Mouse (Mus musculus) thymus, adult 2 months (tissue): ENCODE measurements around the gene Rec114. TPM values are rescaled to one million over a fixed set of nuclear protein-coding genes. Genes with fewer than 3 reads are reported as not detected.

ENCODE experiments used
- DNase-seq: peaks from one replicate; pipeline ENCODE4 v3.0.0; 2021
- H3K27ac ChIP-seq: fragments of 200-500 bp; 2 replicates; pipeline ENCODE4 v1.5.1; 2012; ENCODE audit warnings: low read length, control low read depth; ENCODE audit not compliant: control insufficient read depth, insufficient read depth
- H3K27me3 ChIP-seq: fragments of 200-500 bp; 2 replicates; pipeline ENCODE4 v1.6.1; 2012; ENCODE audit warnings: mild to moderate bottlenecking, low read length, moderate library complexity, mixed read lengths; ENCODE audit not compliant: control insufficient read depth, insufficient read depth
- H3K36me3 ChIP-seq: fragments of 200-500 bp; 2 replicates; pipeline ENCODE4 v1.6.1; 2012; ENCODE audit warnings: mild to moderate bottlenecking, low read length, moderate library complexity; ENCODE audit not compliant: control insufficient read depth, insufficient read depth
- H3K4me1 ChIP-seq: fragments of 200-500 bp; replicated peaks from 2 replicates; pipeline ENCODE4 v1.6.1; 2012; ENCODE audit warnings: low read length; ENCODE audit not compliant: control insufficient read depth, insufficient read depth
- H3K4me3 ChIP-seq: fragments of 200-500 bp; 2 replicates; pipeline ENCODE4 v1.5.1; 2012; ENCODE audit warnings: mild to moderate bottlenecking, low read length, control low read depth, moderate library complexity; ENCODE audit not compliant: control insufficient read depth, insufficient read depth
- CTCF ChIP-seq: fragments of 200-500 bp; IDR thresholded peaks from 2 replicates; pipeline ENCODE4 v1.5.1; 2012; ENCODE audit warnings: mild to moderate bottlenecking, control low read depth, low read length, moderate library complexity, borderline replicate concordance; ENCODE audit not compliant: control insufficient read depth, poor library complexity, insufficient read depth; ENCODE audit errors: extremely low read depth
- POLR2A ChIP-seq: fragments of 200-500 bp; IDR thresholded peaks from 2 replicates; pipeline ENCODE4 v1.6.1; 2012; ENCODE audit warnings: mild to moderate bottlenecking, low read length, control low read depth, moderate library complexity; ENCODE audit not compliant: control insufficient read depth, poor library complexity, insufficient read depth; ENCODE audit errors: extremely low read depth
- WGBS: fragments of 180-500 bp; shearing (Covaris S2); methylation state at CpG from one replicate; pipeline ENCODE4 v1.1.7; 2018; 5-methylcytosine and 5-hydroxymethylcytosine counted together
- polyA plus RNA-seq: library from polyadenylated mRNA; depleted of rRNA; stranded (reverse); fragments of >200 nt; gene quantifications from 2 replicates; pipeline ENCODE4 v1.2.3, GENCODE M21; 2012

Rec114 gene
- polyA plus RNA-seq, 1 experiment: not detected

DNA sequence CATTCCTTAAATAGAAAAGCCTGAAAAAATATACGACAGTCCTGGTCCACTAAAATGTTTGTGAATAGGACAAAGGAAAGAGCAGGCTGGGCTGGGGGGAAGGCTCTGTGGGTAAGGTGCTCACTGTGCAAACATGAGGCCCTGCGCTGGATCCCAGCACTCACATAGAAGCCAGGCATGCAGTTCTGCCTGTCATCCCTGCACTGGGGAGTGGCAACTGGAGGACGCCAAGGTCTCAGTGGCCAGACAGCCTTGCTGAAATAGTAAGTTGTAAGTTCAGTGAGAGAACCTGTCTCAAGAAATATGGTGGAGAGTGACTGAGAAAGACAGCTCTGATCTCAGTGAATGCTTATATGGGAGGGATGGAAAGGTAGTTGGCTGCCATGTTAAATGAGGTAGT lies 83.1 kb downstream of the Rec114 start:
- no peak for TF ChIP-seq CTCF
- no peak for TF ChIP-seq POLR2A
- no peak overlapping the region for H3K27ac ChIP-seq
- H3K36me3 ChIP-seq: 0 out of 2 replicates have a peak, but pooled peaks cover 8% of the 10 kb centered on the region
- no peak for DNase-seq
- no peaks in the 10 kb centered on the region for H3K27me3 ChIP-seq
- no peak overlapping the region for H3K4me3 ChIP-seq
- H3K4me1 ChIP-seq: no peaks in the 10 kb centered on the region
- WGBS: 96% methylated on average over 3 of the region's 3 CpGs

DNA sequence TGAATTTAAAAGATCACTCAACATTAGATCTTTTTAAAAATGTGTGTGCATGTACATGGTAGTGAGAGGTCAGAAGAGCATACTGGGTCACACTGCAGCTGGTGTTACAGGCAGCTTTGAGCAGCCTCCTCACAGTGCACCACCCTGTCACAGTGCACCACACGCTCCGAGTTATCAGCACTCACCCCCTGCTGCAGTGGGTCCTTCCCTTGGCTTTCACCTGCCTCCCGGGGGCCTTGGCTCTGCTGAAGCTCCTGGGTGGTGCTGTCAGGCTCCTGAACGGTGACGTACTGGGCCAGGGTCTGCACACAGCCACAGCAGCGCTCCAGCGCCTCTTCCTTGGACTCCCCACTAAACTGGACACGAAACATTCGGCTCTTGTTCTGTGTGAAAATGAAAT lies 83.8 kb downstream of the Rec114 start:
- Histone ChIP-seq H3K27ac (no peak overlapping the region), H3K36me3 (0 out of 2 replicates have a peak, but pooled peaks cover 8% of the 10 kb centered on the region), H3K4me1 (no peaks in the 10 kb centered on the region), H3K27me3 (no peaks in the 10 kb centered on the region), H3K4me3 (no peak overlapping the region)
- DNase-seq: no peak
- WGBS: 96% methylated on average over 9 of the region's 9 CpGs
- TF ChIP-seq CTCF (no peak), POLR2A (no peak)

- Histone ChIP-seq H3K4me3 (no peak overlapping the region), H3K27ac (no peak overlapping the region), H3K4me1 (no peaks in the 10 kb centered on the region), H3K27me3 (no peaks in the 10 kb centered on the region), H3K36me3 (0 out of 2 replicates have a peak, but pooled peaks cover 8% of the 10 kb centered on the region)
- WGBS: 95% methylated on average over 3 of the region's 3 CpGs
- TF ChIP-seq CTCF (no peak), POLR2A (no peak)
- DNase-seq: no peak
Observed at GRCm38 (mm10) chr9:58659331-58659730, 84.4 kb downstream of the Rec114 start.

- Histone ChIP-seq H3K4me1 (no peaks in the 10 kb centered on the region), H3K27me3 (no peaks in the 10 kb centered on the region), H3K27ac (no peak overlapping the region), H3K4me3 (no peak overlapping the region), H3K36me3 (0 out of 2 replicates have a peak, but pooled peaks cover 8% of the 10 kb centered on the region)
- WGBS: 55% methylated on average over 4 of the region's 4 CpGs
- no peak for DNase-seq
- TF ChIP-seq CTCF (no peak), POLR2A (no peak)
Observed at GRCm38 (mm10) chr9:58658596-58659309, 85.0 kb downstream of the Rec114 start.

- Histone ChIP-seq H3K4me1 (no peaks in the 10 kb centered on the region), H3K27me3 (no peaks in the 10 kb centered on the region), H3K27ac (no peak overlapping the region), H3K4me3 (no peak overlapping the region), H3K36me3 (0 out of 2 replicates have a peak, but pooled peaks cover 8% of the 10 kb centered on the region)
- 15% methylated on average over 5 of the region's 5 CpGs for WGBS
- no peak for DNase-seq
- TF ChIP-seq POLR2A: no peak
- no peak for TF ChIP-seq CTCF
Observed at GRCm38 (mm10) chr9:58657735-58658512, 85.8 kb downstream of the Rec114 start.

- TF ChIP-seq CTCF: no peak
- no peak for TF ChIP-seq POLR2A
- Histone ChIP-seq H3K27me3 (no peaks in the 10 kb centered on the region), H3K4me1 (no peaks in the 10 kb centered on the region), H3K4me3 (no peak overlapping the region), H3K36me3 (peaks cover 6% of the 10 kb centered on the region), H3K27ac (no peak overlapping the region)
- 99% methylated on average over 2 of the region's 2 CpGs for WGBS
- DNase-seq: no peak
Observed at GRCm38 (mm10) chr9:58656824-58657223, 86.9 kb downstream of the Rec114 start.
